Mouse (Mus musculus) hindbrain, embryonic 13.5 days (tissue): ENCODE data around the gene Cwc25. TPM values are rescaled to one million over a fixed set of nuclear protein-coding genes. Genes with fewer than 3 reads are reported as not detected.

Experiments used
- ATAC-seq: fragments of 200-750 bp; cut with Nextera tagmentation; 2 replicates; pipeline ENCODE4 v1.8.0; 2017; ENCODE audit warnings: moderate TSS enrichment; ENCODE audit not compliant: low FRiP score
- H3K27ac ChIP-seq: fragments of 300-500 bp; sonication (generic); 2 replicates; pipeline ENCODE4 v1.5.1; 2015; ENCODE audit warnings: inconsistent platforms, mild to moderate bottlenecking, moderate library complexity
- H3K27me3 ChIP-seq: fragments of 300-500 bp; sonication (generic); 2 replicates; pipeline ENCODE4 v1.6.1; 2015; ENCODE audit warnings: mild to moderate bottlenecking, inconsistent platforms
- H3K36me3 ChIP-seq: fragments of 300-500 bp; sonication (generic); 2 replicates; pipeline ENCODE4 v1.6.1; 2015; ENCODE audit warnings: mild to moderate bottlenecking, inconsistent platforms
- H3K4me1 ChIP-seq: fragments of 300-500 bp; sonication (generic); replicated peaks from 2 replicates; pipeline ENCODE4 v1.6.1; 2015; ENCODE audit warnings: inconsistent platforms
- H3K4me2 ChIP-seq: fragments of 300-500 bp; sonication (generic); 2 replicates; pipeline ENCODE4 v1.6.1; 2015; ENCODE audit warnings: inconsistent platforms, mild to moderate bottlenecking, moderate library complexity
- H3K4me3 ChIP-seq: fragments of 300-500 bp; sonication (generic); 2 replicates; pipeline ENCODE4 v1.5.1; 2015; ENCODE audit warnings: mild to moderate bottlenecking, inconsistent platforms
- H3K9ac ChIP-seq: fragments of 300-500 bp; sonication (generic); 2 replicates; pipeline ENCODE4 v1.6.1; 2015; ENCODE audit warnings: mild to moderate bottlenecking, inconsistent platforms
- H3K9me3 ChIP-seq: fragments of 300-500 bp; sonication (generic); 2 replicates; pipeline ENCODE4 v1.6.1; 2016; ENCODE audit warnings: inconsistent platforms
- WGBS: fragments of 180-500 bp; shearing (Covaris S2); methylation state at CpG from one replicate; pipeline ENCODE4 v1.1.7; 2015; 5-methylcytosine and 5-hydroxymethylcytosine counted together
- polyA plus RNA-seq: library from polyadenylated mRNA; unstranded; fragments of >200 nt; fragmentation: Nextera tagmentation; extraction: Ambion mirVana; gene quantifications from 2 replicates; pipeline ENCODE4 v1.2.1, GENCODE M21; 2015

Gene Cwc25
- polyA plus RNA-seq, 1 experiment from 2014 or later = 17.6 TPM

DNA sequence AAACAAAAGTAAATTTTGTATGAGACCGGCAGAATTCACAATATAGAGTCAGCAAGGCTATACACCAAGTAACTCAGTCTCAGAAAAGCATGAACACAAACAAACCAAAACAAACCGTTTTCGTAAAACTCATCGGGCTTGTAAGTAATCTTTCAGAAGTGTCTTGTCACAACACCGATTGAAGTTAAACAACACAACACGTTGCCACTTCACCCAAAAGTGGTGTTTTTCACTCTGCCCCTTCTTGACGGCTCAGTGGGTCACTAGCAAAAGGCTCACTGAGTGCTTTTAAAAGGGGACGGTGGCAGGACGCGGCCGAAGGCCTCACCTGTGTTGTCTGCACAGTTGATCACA, 15.1 kb upstream of the Cwc25 start:
- H3K36me3 ChIP-seq = peaks cover 44% of the 10 kb centered on the region
- ATAC-seq = no peak
- H3K27ac ChIP-seq = peak overlapping the region; percentile 92
- WGBS = 2% methylated on average over 11 of the region's 11 CpGs
- no peaks in the 10 kb centered on the region for H3K27me3 ChIP-seq
- H3K4me2 ChIP-seq = peak overlapping the region; percentile 87
- peak overlapping the region; percentile 98 for H3K9ac ChIP-seq
- H3K4me1 ChIP-seq = peaks cover 29% of the 10 kb centered on the region
- no peaks in the 10 kb centered on the region for H3K9me3 ChIP-seq
- peak overlapping the region; percentile 85 for H3K4me3 ChIP-seq

DNA sequence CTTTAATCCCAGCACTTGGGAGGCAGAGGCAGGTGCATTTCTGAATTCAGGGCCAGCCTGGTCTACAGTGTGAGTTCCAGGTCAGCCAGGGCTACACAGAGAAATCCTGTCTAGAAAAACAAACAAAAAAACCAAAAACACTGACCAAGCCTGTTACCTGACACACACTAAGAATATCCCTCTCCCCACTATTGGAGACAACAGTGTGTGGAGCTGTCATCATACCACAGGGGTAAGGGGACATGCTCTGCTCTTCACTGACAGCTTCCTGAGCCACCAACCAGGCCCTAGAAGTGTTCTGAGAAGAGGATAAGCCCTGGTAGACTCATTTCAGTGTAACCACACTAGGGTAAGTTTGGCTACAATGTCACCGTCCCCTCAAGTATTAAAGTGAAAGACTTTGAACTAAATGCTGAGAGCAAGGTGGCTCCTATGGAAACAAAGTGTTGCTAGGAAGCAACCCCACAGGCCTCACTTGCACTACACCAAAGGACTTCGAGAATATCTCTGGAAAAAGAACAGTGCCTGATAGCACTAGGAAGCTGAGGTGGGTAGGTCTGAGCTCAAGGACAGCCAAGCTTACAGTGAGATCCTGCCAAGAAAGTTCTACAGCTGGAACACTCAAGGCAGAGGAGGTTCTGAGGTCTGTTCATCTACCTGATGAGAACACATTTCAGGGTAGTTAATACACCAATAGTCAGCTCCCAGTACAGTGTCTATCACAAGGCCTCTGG, 13.8 kb upstream of the Cwc25 start:
- H3K9me3 ChIP-seq = no peaks in the 10 kb centered on the region
- ATAC-seq = no peak
- no peak overlapping the region for H3K27ac ChIP-seq
- H3K4me1 ChIP-seq = peaks cover 29% of the 10 kb centered on the region
- H3K4me2 ChIP-seq = peak overlapping the region; percentile 87
- H3K27me3 ChIP-seq = no peaks in the 10 kb centered on the region
- H3K9ac ChIP-seq = peak overlapping the region; percentile 98
- H3K4me3 ChIP-seq = peak overlapping the region; percentile 85
- 87% methylated on average over 2 of the region's 2 CpGs for WGBS
- H3K36me3 ChIP-seq = peaks cover 53% of the 10 kb centered on the region

- 95% methylated on average over 1 of the region's 1 CpGs for WGBS
- ATAC-seq = no peak
- Histone ChIP-seq H3K9ac (no peak overlapping the region), H3K4me1 (peaks cover 29% of the 10 kb centered on the region), H3K4me2 (no peak overlapping the region), H3K4me3 (no peak overlapping the region), H3K36me3 (peaks cover 59% of the 10 kb centered on the region), H3K27ac (no peak overlapping the region), H3K9me3 (no peaks in the 10 kb centered on the region), H3K27me3 (no peaks in the 10 kb centered on the region)
These were observed 12.6 kb upstream of the Cwc25 start for GRCm38 (mm10) chr11:97778918-97779317.

DNA sequence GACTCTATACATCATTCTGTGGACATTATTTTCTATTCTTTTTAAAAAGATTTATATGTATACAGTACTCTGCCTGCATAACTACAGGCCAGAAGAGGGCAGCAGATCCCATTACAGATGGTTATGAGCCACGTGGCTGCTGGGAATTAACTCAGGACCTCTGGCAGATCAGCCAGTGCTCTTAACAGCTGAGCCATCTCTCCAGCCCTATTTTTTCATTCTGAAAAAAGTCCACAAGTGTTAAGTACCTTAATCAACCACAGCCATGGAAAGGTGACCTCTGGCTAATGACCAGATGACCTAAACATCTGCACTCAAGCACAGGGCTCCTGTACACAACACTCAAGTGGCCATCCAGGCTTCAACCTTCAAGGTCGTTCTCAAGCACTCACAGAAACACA, 10.8 kb upstream of the Cwc25 start:
- no peak for ATAC-seq
- no peaks in the 10 kb centered on the region for H3K9me3 ChIP-seq
- no peak overlapping the region for H3K4me2 ChIP-seq
- 50% methylated on average over 2 of the region's 2 CpGs for WGBS
- H3K27me3 ChIP-seq = no peaks in the 10 kb centered on the region
- H3K36me3 ChIP-seq = peaks cover 59% of the 10 kb centered on the region
- H3K4me1 ChIP-seq = peaks cover 22% of the 10 kb centered on the region
- H3K9ac ChIP-seq = no peak overlapping the region
- no peak overlapping the region for H3K4me3 ChIP-seq
- no peak overlapping the region for H3K27ac ChIP-seq

DNA sequence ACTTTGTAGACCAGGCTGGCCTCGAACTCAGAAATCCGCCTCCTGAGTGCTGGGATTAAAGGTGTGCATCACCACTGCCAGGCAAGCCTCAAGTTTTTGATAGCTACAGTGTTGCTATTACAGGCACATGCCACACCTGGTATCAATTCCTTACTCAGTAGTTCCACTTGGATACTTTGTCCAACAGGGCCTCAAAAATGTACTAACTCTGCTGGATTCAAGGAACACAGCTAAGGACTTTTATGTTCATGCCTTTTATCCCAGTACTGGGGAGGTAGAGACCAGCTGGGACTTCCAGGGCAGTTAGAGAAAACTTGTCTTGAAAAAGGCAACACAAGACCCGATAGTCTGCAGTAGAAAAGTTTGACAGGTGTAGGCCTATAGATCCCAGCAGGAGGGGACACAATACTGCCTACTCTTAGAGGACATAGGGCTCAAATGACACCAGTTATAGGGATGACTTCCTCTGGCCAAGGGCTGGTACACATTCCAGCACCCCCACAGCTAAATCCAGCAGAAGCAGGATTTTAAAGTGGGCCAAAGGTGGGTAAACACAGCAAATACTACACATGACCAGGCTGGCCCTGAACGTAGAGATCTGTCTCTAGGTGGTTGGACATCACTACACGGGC, 10.3 kb upstream of the Cwc25 start:
- H3K4me3 ChIP-seq = no peak overlapping the region
- H3K4me2 ChIP-seq = no peak overlapping the region
- no peak overlapping the region for H3K27ac ChIP-seq
- H3K9ac ChIP-seq = no peak overlapping the region
- H3K4me1 ChIP-seq = peaks cover 22% of the 10 kb centered on the region
- H3K36me3 ChIP-seq = peaks cover 59% of the 10 kb centered on the region
- H3K27me3 ChIP-seq = no peaks in the 10 kb centered on the region
- ATAC-seq = no peak
- 62% methylated on average over 5 of the region's 5 CpGs for WGBS
- H3K9me3 ChIP-seq = no peaks in the 10 kb centered on the region

DNA sequence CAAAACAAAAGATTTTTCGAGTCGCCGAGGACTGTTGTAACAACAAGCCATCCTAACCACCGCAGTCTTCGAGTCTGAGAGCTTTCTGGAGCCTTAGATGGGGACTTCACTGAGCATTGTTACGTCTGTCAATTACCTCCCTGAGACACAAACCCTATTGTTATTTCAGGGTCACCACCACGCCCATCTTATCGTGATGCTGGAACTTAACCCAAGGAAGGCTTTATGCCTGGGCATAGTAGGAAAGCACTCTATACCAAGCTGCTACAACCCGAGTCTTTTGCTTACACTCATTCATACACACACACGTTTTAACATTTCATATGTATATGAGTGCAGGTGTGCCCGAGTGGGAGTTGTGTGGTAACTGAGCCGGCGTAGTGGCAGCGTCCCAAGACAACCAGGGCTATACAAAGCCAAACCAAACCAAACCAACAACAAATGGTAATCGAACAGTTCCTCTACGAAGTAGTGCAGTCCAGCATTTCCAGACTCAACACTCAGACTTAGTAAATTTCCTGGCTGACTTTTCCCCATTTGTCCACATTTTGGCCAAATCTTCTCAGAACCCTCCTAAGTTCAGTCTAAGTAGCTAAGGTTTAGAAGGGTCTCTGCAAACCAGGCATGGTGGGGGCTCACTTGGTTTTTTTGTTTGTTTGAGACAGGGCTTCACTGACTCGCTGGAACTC, 9.6 kb upstream of the Cwc25 start, which contains the start of gene 1700001P01Rik:
1700001P01Rik (minus strand) TSS at position 111 of the 689 bp plus-strand sequence.
- H3K9ac ChIP-seq = no peak within 1 kb of the TSS
- H3K4me1 ChIP-seq = peaks cover 17% of the 10 kb centered on the region
- no peak for ATAC-seq
- H3K9me3 ChIP-seq = no peaks in the 10 kb centered on the region
- 34% methylated on average over 17 of the region's 17 CpGs for WGBS
- no peaks in the 10 kb centered on the region for H3K27me3 ChIP-seq
- H3K4me3 ChIP-seq = no peak within 1 kb of the TSS
- H3K36me3 ChIP-seq = peaks cover 58% of the 10 kb centered on the region
- no peak within 1 kb of the TSS for H3K4me2 ChIP-seq
- no peak within 1 kb of the TSS for H3K27ac ChIP-seq

DNA sequence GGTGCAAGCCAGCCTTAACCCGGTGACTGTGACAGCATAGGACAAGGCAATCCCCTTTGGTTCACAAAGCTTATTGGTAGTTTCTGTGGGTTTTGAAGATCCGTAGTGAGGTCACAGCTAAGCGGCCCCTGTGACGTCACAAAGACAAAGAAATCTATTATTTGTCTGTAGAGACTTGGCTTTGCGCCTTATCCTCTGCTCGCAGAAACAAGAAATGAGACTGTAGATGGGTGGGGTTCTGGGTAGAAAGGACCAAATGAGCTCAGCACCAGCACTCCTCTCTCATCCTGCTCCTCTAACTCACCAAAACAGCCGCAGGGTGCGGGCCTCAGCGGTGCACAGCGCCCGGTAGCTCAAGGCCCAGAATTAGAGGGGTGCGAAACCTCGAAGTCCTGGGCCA, 8.8 kb upstream of the Cwc25 start:
- WGBS = 75% methylated on average over 13 of the region's 13 CpGs
- Histone ChIP-seq H3K9ac (no peak overlapping the region), H3K36me3 (peaks cover 51% of the 10 kb centered on the region), H3K9me3 (no peaks in the 10 kb centered on the region), H3K4me2 (no peak overlapping the region), H3K4me3 (no peak overlapping the region), H3K27me3 (no peaks in the 10 kb centered on the region), H3K4me1 (peaks cover 10% of the 10 kb centered on the region), H3K27ac (no peak overlapping the region)
- ATAC-seq = no peak

GRCm38 (mm10) chr11:97771410-97771809, 5.1 kb upstream of the Cwc25 start:
- Histone ChIP-seq H3K9me3 (no peaks in the 10 kb centered on the region), H3K9ac (no peak overlapping the region), H3K4me2 (no peak overlapping the region), H3K4me1 (peaks cover 5% of the 10 kb centered on the region), H3K36me3 (peaks cover 15% of the 10 kb centered on the region), H3K27me3 (no peaks in the 10 kb centered on the region), H3K4me3 (no peak overlapping the region), H3K27ac (no peak overlapping the region)
- WGBS = 83% methylated on average over 14 of the region's 14 CpGs
- no peak for ATAC-seq

DNA sequence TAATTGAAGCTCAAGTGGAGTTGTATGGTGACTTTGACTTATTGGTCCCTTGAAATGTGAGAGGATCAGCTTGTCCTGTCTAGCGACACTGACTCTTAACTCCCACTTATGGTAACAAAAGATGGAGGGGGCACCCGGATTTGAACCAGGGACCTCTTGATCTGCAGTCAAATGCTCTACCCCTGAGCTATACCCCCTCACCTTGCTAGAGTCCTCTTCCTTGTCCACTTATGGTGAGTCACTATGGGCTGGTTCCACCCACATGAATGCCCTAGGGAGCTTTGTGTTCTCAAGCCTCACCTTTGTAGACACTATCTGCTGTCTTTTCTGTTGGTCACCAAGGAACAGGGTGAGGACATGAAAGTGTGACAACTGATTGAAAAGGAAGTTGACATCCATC, 3.3 kb upstream of the Cwc25 start:
- whole genome bisulfite sequencing = 48% methylated on average over 2 of the region's 2 CpGs

DNA sequence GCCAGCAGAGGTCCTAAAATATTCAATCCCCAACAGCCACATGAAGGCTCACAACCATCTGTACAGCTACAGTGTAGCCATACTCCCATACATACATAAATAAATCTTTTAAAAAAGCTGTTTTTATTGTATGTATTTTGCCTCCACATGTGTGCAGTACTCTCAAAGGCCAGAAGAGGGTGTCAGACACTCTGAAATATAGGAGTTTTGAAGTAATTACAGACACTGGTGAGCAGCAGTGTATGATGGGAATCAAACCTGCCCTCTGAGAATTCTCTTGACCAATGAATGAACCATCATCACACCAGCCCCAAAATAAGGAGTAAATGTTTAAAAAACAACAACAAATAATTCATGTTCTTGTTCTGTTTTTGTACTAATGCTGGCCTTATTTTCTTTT, 4.7 kb downstream of the Cwc25 start:
- Histone ChIP-seq H3K36me3 (peaks cover 65% of the 10 kb centered on the region), H3K4me2 (no peak overlapping the region), H3K27me3 (no peaks in the 10 kb centered on the region), H3K4me1 (peaks cover 17% of the 10 kb centered on the region), H3K27ac (no peak overlapping the region), H3K4me3 (no peak overlapping the region), H3K9me3 (no peaks in the 10 kb centered on the region), H3K9ac (no peak overlapping the region)
- ATAC-seq = no peak

More for the DNA sequence above, 3.3 kb upstream of the Cwc25 start:
- Histone ChIP-seq H3K4me2 (no peak overlapping the region), H3K27me3 (no peaks in the 10 kb centered on the region), H3K9ac (no peak overlapping the region), H3K4me1 (peaks cover 16% of the 10 kb centered on the region), H3K4me3 (no peak overlapping the region), H3K27ac (no peak overlapping the region), H3K36me3 (0 out of 2 replicates have a peak, but pooled peaks cover 2% of the 10 kb centered on the region), H3K9me3 (no peaks in the 10 kb centered on the region)
- ATAC-seq = no peak

DNA sequence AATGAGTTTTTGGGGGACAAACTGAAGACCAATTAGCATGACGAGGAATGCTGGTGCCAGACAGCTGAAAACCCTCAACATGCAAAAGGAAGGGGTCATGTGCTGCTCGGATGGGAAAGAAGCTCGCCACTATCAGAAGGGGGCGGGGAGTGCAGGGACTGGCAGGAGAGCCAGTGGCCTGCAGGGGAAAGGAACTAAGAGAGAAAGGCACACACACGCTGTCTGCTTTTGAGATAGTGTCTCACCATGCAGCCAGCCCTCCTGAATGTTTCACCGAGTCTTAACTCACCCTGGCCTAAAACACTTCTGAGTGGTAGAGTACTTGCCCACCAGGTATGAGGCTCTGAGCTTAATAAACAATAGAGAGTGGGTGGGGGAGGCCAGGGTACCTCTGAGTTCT, 7.4 kb downstream of the Cwc25 start:
- WGBS = 89% methylated on average over 6 of the region's 6 CpGs
- Histone ChIP-seq H3K4me1 (no peaks in the 10 kb centered on the region), H3K27me3 (no peaks in the 10 kb centered on the region), H3K4me2 (no peak overlapping the region), H3K9me3 (no peaks in the 10 kb centered on the region), H3K4me3 (no peak overlapping the region), H3K36me3 (peaks cover 84% of the 10 kb centered on the region), H3K9ac (no peak overlapping the region), H3K27ac (no peak overlapping the region)
- no peak for ATAC-seq

DNA sequence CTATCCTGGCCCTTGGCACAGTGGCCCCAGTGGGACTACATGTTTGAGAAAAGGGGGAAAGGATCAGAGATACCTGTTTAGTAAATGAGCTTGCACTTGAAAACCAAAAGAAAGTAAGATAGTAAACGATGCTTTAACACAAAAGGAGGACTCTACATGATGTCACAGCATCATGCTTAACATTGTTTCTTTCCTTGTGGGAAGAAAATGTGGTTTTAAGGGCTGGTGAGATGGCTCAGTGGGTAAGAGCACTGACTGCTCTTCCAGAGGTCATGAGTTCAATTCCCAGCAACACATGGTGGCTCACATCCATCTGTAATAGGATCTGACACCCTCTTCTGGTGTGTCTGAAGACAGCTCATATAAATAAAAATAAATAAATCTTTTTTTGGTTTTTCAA, 8.2 kb downstream of the Cwc25 start:
- peaks cover 86% of the 10 kb centered on the region for H3K36me3 ChIP-seq
- H3K9me3 ChIP-seq = no peaks in the 10 kb centered on the region
- no peak overlapping the region for H3K4me2 ChIP-seq
- H3K27me3 ChIP-seq = no peaks in the 10 kb centered on the region
- no peaks in the 10 kb centered on the region for H3K4me1 ChIP-seq
- no peak overlapping the region for H3K9ac ChIP-seq
- no peak for ATAC-seq
- 96% methylated on average over 1 of the region's 1 CpGs for WGBS
- no peak overlapping the region for H3K27ac ChIP-seq
- no peak overlapping the region for H3K4me3 ChIP-seq
